Mouse (Mus musculus) cerebellum, adult 11-12 months (tissue): ENCODE data around the gene Ctrb1.

Source experiments
- DNase-seq: peaks from one replicate; pipeline ENCODE4 v3.0.0; 2022

The Ctrb1 gene

DNA sequence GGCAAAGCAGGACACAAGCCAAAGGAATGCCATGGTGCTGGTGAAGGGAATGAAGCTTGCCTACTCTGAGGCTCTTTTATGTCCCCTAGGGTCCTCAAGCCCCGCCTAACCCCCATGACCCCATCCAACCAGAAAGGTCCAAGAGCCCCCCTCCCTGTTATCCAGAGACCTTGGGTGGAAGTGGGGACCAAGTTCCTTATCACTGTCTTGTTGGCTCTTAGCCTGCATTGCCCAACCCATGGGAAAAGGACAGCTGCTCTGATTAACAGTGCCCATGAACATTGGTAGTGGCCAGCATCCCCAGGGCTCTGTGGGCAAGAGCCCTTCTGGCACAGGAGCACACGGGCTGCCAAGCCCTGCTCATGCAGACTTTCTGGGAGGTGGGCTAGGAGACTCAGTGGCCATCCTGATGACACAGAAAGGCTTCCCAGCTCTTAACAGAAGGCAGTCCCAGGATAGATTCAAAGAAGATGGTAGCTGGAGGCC, at the start of gene Ctrb1:
Gene Ctrb1 (minus strand): TSS at position 51 of the 486 bp plus-strand sequence.
- no peak for DNase-seq

DNA sequence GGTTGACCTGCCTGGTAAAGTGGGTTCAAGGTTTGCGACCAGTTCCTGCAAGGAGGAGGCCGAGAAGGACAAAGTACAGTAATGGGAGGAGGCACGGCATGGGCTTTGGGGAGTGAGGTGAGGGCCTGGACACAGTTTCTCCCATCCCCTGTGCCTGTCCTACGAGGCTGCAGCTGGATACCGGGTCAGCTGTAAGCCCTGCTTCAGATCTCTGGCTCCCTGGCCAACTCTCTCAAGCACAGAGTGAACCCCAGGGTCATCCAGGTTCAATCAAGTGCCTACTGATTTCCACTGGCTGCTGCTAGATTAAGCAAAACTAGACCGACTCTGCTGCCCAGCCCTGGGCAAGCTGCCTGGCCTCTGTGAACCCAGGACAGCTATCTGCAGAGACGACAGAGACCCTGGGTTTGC, 49.5 kb upstream of the Ctrb1 start:
- peak; percentile 39 for DNase-seq

DNA sequence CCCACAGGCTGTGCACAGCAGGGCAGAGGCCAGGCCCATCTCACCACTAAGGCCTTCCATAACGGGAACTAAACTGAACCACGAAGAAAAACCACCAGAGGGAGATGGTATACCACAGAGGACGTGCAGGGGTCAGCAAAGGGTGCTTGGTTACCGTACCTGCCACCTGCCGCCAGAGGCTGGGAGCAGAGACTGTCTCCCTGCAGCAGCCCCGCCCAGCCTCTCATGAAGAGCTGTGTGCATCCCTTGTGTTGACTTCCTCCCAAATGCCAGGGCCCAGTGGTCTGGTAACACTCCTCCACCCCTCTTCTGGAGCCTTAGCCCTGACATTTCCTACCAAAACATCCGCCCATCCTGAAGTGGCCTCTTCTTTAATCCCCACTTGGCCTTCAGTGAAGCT, 48.8 kb upstream of the Ctrb1 start:
- peak; percentile 33 for DNase-seq

DNA sequence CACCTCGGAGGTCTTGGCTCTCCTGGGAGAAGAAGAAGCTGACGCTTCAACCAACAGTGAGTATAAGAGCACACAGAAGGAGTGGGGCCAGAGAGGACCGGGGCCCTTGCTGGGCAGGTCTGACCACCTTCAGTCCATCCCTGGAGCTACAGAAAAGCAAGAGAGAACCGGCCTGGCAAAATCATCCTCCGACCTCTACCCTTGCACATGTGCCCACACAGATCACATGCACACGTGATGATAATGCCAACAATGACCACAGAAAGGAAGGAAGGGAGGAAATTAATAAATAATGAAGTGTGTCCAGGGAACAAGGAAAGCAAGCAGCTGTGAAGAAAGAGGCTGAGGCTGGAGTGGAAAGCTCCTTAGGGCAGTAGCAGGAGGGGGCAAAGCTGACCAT, 48.1 kb upstream of the Ctrb1 start:
- peak; percentile 23 for DNase-seq

DNA sequence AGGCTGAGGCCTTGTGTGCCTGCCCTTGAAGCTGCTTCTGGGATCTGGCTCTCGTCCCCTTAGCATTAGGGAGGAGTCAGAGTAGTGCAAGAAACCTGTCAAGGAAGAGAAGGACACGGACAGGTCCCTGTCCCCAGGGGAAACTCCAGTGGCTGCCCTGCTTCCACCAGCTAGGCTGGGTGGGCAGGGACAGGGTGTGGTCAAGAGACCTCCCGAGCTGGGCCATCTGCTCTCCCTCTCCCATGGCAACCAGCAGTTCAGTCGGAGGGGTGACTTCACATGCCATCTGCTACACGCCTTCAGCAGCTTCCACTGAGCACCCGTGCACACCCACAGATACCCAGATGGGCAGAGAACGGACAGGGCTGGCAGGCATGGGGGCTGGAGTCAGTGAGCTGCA, 45.5 kb upstream of the Ctrb1 start:
- peak; percentile 78 for DNase-seq

DNA sequence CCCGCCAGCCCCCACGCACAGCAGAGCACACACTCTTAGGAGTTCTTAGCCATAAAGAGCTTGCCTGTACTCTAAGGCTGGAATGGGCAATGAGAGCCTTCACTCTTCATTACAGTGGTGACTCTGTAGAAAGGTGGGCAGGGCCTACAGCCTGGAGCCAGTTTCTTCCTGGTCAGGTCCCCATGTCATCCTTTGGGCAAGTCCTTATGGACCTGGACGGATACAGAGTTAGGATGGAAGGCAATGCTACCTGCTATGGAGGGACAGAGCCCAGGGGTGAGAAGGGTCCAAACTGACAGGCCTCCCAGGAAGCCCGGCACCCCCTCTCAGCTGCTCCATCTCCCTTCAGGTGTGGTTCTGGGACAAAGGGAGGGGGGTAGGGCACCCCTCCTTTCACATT, 45.0 kb upstream of the Ctrb1 start:
- DNase-seq: no peak

DNA sequence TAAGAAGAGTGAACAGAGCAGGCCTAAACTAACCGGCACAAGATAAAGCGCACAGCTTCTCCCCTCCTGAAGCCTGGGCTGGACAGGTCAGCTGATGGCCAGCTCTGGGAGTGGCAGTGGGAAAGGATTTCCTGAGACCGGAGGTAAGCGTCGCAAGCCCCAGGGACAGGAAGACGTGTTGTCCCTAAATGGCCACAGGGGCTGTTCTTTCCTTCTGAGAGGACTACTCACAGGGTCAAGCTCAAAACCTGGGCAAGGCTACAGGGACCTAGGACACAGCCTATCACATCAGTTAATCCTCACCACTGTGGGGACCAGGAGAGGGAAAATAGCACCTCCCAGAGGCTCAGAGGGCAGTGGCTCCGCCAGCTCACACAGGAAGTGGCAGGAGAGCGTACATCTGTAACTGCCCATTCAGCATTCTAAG, 44.5 kb upstream of the Ctrb1 start:
- DNase-seq: peak; percentile 40

DNA sequence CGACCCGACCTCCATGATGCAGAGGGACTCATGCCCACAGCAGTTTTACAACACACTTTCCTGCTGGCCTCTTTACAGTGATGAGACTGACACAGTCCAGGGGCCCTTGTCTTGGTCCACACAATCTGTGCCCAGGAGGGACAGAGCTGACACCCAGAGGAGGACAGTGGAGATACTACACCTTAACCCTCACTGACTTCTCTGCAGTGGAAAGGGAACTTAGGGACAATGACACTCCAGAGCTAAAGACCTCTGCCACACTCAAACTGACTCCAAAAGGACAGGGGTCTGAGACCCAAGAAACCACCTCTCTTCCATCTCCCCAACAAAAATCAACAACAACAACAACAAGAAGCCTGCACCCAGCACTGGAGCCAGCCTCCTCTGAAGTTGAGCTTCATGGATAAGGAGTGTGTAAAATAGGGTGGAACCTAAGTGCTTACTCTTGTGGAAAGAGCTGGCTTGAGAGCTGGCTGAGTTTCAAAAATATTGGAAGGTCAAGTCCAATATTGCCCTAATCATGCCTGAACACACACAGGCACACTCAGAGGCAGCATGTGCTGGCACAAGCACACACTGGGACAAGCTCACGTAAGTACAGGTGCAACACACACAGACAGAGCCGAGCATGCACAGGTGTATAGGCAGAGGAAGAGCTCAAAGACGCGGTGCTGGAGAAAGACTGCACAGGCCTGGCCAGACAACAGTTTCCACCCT, 43.6 kb upstream of the Ctrb1 start:
- peak; percentile 37 for DNase-seq

DNA sequence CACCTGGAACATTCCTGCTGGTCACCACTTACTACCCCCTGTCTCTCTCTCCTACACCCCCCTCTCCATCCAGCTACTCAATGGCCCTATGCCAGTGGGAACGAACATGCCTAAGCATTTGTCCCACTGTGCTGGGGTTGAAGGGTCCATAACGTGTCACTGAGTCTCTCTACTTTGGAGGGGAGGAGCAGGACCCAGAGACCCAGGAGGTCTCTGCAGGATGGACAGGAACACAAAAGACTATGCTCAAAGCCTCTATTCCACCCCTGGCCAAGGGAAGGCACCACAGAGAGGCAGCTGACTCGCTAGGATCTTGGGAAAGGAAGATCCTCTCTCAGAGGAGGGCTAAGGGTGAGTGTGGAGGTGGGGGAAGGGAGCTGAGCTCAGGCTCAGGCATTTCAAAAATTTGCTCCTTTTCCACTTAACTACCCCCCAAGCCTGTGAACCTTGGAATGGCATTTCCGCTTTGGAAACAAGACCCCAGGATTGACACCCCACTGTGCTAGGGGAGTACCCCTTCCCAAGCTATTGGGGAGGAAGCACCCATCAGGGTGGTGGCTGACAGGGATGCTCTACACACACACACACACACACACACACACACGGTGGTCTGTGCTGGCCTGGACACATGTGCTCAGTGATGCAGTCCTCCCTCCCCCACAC, 42.9 kb upstream of the Ctrb1 start:
- peak; percentile 53 for DNase-seq

DNA sequence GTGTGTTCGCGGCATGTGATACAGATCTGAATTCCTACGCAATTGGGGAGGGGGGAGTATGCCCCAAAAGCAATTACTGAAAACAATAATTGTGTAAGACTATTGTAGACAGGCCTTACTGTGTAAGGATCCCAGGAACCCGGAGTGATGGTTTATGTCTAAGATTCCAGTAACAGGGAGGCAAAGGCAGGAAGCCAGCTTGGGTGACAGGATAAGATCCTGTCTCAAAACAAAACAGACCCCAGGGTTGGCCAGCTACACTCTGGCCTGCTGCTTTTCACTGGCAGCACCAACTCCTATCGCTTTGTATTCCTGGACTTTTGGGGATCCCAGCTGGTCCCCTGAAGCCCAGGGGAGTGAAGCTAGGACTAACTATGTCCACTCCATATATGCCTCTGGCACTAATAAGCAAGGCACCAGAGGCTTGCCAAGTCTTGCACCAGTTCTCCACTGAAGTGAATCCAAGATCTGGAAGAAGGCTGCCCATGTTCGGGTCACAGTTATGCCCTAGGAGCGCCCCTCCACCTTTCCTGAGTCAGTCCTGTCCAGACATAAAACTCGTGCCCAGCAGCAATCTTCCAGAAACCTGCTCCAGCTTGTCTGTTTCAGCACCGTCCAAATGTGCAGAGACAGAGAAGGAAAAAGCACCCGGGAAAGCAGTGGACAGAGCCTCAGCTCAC, 41.7 kb upstream of the Ctrb1 start:
- DNase-seq: peak; percentile 53

DNA sequence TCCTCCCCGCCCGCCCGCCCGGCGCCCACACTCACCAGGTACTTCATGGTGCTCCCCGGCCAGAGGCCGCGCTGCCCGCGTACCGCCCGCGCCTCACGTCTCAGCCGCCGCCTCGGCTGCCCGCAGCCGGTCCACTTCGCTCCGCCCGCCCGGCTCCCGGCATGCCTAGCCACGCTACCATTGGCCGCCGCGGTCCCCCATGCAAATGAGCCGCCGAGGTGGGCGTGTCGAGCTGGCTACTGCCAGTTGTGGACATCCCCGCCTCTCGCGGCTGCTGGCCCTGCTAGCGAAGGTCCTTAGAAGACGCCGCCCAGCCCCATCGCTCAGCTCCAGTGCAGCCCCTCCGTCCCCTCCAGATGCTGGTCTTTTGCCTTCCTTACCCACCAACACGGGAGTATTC, 41.2 kb upstream of the Ctrb1 start:
- DNase-seq: peak; percentile 92

DNA sequence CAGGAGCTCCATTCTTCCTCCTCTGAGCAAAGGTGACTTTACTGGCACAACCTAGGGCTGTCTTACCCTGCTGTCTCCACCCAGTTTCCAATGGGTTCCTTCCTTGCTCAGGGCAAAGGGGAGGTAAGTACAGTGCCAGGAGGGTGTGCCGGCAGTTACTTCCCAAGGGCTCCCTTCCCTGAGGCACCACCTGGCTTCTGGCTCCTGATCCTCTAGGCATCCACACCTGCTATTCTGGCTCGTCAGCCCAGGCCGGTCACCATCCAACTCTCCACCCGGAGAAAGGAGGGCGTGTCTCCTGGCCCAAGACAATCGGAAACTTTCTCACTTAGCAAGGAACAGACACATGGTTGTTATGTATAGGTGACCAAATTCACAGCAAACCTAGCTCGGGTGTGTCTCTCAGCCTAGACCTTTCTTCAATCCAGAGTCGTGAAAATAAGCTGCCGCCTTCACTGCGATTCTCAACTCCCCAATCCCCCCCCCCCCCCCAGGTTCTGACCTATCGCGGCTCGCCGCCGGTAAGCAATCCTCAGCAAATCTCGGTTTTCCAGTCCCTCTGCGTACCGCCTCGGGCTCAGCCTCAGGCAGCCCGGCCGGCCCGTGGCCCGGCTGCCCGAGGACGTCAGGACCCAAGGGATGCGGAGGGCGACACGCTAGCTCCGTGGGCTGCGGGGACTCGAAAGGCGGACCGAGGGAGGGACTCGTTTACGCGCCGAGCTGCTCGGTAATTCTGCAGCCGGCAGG, 40.6 kb upstream of the Ctrb1 start:
- DNase-seq: peak; percentile 70

DNA sequence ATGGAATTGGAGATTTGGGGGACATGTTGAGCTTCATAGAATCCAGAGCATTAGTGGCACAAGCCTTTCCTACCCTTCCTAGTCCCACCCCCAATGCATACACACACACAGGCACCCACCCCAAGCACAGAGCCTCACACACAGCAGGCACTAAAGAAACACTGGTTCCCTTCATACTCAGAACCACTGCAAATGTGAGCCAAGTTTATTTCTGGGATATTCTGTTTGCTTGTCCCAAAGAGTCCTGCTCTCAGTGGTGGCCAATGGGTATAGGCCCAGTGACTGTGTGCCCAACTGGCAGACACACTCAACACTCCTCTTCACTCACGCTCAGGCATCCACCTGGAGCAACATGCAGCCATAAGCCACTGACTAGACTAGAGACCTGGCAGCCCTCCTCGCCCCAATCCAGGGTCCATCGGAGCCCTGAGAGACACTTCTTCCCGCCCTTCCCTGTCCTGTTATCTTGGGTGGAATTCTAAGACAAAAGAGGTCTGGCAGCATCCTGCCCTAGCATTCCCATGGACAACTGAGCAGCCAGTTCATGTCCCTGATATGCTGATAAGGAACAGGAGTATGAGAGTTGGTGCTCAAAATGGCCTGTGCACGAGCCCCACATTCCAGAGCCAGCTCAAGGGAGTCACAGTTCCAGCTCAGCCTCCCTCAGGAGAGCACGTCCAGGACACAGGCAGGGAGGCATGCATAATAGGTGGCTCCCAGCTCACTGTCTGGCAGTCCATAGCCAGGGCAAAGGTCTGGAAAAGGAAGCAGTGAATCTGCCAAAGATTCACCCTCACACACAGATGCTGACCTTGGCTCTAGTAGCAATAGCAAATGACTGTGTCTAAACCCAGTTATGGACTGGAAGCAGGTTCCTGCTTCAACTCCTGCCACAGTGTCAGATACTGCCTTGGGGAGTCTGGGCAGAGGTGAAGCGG, 38.7 kb upstream of the Ctrb1 start:
- peak; percentile 39 for DNase-seq

DNA sequence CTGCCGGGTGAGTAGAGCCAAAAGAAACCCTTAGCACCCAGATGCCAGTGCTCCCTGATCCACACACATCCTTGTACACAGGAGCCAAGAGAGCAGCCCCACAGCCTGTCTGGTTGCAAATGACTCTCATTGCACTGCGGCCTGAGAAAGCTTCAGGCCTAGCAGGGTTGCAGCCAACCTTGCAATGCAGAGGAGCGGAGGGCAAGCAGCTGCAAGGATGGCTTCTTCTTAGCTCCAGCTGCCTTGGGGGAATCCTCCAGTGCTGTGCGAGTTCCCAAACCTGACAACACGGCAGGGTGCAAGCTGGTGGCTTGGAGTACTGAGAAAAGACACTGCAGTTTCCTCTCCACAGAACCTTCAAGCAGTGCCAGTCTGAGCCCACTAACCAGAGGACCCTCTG, 37.7 kb upstream of the Ctrb1 start:
- DNase-seq: peak; percentile 24

DNA sequence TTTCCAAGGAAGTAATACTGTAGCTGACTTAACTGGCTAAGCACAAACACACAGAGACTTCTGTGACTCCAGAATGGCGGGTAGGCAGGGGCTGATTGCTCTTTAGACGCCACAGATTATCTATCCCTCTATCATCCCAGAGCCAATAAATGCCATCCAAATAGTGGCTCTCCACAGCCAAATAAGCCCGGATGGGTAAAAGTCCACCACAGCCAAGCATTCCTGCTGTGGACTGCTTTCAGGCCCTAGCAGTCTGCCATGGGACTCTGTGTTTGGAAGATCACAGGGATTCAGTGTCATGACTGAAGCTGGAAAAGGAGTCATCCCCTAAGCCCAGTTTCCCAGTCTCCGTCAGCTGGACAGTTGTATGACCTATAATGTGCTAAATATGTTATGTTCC, 36.7 kb upstream of the Ctrb1 start:
- no peak for DNase-seq

DNA sequence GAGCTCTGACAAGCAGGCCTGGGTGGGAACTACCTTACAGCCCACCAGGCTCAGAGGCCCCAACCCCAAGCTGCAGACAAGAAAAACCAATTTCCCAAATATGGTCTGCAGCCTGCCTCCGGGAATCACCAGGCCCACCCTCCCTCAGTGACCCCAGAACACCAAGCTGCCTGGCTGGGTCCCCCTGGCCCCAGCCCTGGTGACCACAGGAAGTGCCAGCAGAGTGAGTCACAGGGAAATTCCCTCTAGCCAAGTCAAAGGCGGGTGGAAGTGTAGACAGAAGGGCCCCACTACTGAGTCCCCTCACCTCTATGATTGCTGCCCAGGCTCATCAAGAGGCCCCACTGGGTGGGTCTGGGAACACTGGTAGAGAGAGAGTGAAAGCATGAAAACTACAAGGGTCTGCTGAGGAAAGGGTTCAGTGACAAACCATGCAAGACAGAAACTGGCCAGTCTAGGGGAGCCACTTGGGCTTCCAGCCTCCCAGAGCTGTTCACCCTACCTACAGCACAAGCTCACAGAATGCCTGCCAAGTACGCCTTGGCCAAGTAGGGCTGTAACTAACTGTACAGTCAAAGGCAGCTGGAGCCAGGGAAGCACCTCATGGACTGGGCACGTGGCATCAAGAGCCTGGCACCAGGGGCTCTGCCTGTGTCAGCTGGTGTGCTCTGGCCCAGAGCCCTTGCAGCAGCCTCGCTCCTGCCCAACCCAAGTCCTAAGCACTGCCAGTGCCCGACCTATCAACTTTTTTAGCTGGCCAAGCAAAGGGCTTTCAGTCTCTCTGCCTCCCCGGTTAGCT, 35.5 kb upstream of the Ctrb1 start:
- DNase-seq: peak; percentile 83

DNA sequence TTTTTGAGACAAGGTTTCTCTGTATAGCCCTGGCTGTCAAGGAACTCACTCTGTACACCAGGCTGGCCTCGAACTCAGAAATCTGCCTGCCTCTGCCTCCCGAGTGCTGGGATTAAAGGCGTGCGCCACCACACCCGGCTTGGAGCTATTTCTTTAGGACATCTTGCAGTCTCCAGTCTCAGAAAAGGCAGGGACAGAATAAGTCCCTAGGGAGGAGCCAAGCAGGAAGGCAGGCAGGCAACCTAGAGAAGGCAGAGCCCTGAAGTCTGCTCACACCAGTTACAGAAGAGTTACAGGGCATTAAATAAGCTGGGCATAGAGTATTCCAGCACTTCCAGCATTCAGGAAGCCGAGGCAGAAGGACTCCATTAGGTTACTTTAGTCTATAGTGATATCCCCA, 34.5 kb upstream of the Ctrb1 start:
- no peak for DNase-seq

DNA sequence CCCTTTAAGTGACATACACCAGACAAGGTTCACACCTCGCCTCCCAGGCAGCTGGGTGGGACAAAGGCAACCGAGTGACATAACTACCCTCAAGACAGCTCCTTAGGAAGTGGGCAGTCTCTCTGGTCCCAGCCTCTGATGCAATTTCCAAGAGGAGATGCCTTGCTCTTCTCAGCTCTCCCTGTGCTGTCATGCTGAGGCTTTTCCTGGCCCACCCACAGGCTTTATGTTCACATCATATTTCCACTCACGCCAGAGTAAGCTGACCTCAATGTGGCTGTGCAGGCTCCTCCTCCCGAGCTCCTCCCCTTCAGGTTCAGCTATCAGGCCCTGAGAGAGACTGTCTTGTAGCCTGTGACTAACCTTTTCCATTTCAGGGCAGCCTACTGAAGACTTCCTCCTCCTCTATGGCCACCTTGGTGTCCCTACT, 29.3 kb upstream of the Ctrb1 start:
- DNase-seq: peak; percentile 32

DNA sequence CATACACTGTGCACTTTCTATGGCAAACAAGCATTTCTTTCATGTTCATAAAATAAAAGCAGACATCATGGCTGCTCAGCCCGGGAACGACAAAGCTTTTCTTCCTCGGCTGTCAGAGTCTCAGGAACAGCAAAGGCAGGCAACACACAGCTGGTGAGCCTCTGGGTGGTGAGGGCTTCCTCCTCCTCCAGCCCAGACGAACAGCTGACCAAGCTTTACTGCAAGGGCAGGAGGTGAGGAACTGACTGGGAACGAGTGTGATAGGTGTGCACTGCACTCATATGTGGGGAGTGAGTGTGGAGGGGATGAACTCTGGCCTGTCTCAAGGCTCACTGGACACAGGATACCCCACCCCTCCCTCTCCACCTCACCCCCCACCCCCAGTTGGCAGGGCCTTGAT, 28.1 kb upstream of the Ctrb1 start:
- DNase-seq: peak; percentile 20

DNA sequence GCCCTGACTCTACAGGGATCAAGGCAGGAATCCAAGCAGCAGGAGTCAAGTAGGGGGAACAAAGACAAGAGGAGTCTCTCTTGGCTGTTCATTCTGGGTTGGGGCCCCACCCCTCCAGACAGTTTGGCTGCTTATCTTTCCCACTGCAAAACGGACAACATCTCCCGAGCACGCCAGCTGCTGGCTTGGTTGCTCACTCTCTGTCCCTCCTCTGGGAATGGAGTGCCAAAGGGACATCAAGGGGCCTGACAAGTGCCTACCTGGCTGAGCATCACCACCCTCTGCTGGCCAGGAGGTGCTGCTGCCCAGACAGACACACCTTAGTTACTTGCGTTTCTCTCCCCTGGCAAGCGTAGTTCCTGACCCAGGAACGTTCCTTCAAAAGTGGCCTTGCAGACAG, 27.1 kb upstream of the Ctrb1 start:
- peak; percentile 63 for DNase-seq

DNA sequence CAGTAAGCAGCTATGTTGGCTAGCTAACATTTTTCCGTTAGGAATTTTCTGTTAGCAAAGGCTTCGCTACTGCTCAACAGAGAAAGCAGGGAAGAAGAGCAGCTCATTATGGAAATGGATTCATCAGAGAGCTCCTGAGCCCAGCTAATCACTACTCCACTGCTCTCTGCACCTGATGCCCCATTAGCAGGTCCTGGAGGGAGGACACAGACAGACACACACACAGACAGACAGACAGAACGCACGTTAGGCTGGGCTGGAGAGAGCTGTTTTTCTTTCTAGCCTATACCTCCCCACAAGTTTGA, 26.6 kb upstream of the Ctrb1 start:
- no peak for DNase-seq
